Mouse (Mus musculus) cerebellum, adult 9-10 months (tissue): ENCODE results near the gene Rasgef1b.
"Not testable (repeated sequence)": the region's sequence is repeated elsewhere in the genome, so short reads cannot be mapped to it uniquely, and the experiment has no call there.

Experiments
- DNase-seq: peaks from one replicate; pipeline ENCODE4 v3.0.0; 2022

Rasgef1b gene

DNA sequence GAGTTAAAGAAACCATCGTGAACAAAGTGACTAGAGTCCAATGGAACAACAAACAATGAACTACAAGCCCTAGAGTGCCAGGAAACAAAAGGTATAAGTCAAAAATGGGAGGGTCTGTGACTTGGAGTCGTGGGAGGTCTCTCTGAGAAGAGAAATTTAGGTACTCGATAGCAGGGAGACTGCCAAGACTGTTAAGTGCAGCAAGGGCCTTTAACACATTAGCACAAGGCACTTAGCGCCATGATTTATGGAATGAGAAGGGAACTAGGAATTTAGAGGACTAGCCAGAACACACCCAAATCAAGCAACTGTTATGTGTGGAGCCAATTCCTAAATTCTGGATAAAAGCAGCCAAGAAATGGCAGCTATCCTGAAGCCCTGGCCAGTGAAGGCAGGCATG, 490.7 kb downstream of the Rasgef1b start:
- DNase-seq, result no peak

DNA sequence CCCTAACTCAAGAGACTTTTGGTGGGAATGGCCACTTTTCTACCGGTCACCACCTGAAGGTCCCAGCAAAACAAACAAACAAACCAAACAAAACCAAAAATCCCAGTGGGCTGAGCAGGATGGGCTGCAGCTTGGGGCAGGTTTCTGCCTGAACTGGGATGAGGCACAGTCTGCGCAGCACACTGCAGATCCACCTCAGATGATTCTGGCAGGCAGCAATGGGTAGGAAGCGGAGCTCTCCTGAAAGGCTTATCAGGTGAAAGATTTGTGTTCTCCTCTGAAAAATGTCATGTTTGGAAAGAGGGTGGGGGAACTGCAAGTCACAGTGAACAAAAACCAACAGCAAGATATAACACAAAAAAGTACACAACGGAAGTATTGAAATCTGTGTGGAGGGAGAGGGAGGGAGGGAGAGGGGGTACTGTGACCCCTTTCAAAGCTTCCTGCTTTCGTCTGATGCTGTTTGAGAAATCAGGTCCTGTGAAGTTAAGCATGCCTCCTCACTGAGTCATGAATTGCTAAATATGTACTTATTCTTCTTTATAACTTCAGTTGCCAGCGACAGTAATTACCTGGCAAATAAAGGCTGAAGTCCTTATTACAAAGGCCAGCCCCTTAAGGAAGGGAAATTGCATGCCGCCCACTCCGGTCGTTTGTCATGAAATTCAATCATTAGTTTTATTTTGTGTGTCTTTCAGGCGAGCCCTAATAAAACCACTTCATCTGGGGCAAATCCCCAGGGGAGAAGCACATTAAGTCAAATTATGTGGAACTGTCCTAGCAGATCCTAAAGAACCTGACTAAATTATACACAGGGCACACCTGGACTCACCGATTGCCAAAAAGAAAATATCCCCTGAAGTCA, 491.7 kb downstream of the Rasgef1b start:
- no peak for DNase-seq

DNA sequence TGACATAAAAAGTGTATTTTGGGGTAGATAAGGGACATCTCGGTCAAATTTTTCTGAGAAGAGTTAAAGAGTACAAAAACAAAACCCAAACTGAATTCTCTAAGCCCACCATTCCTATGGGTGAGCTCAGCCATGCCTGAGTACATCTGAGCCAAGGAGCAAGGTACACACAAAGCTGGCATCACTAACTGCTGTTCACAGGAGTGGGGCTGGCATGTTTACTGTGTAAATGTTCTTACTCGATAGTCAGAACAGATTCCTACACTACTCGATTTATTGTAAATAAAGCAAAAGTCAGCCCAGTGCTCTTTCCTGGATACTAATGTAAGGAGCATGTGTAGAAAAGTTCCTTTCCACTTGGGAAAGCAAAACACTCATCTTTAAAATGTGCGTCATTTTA, 492.4 kb downstream of the Rasgef1b start:
- no peak for DNase-seq

DNA sequence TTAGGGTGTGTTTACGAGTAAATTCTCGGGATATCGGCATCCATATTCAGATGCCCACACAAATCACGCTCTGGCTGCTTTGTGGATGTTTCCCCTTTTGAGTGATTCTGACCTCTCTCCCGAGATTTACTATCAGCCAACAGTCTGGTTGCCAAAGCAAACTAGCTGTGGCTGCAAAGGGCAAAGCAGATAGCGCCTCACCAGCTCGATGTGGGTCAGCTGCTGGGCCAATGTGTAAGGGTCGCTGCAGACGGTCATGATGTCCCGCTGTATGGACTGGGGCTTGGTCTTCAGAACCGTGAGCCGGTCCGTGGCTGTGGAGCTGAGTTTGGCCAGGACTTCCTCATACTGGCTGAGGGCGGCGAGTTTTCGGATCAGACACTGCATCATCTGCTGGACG, 494.6 kb downstream of the Rasgef1b start:
- DNase-seq, result no peak

DNA sequence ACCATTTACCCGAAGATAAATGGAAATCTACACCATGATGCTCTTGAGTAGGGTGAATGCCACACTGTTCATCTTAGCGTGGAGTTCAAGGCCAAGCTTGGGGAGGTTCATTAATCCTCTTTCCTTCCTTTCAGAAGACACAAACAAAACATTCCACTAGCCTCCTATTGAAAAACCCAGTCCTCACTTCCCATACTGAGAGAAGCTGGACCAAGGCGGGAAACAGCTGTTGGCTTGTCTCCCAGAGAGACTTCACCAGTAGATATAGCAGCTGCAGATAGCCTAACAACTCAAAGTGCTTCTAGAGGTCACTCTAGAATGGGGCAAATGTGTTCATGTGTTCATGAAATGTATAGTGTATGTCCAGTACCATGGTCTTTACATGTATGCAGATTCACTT, 495.7 kb downstream of the Rasgef1b start:
- no peak for DNase-seq

DNA sequence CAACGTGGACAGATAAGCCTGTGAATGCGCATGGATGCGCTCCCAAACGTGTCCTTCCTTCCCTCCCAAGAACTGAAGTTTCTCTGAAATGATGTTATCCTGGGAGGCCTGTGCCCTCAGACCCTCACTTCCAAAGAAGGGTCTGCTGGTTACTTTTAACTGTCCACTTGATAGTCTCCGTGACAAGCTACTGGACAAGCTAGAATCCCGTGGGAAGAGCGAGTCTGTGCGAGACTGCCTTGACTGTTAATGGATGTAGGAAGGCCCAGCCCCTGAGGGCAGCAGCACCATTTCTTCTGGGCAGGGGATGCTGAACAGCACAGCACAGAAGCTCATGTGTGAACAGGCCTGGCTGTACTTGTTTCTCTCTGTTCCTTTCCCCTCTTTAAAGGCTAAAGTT, 496.5 kb downstream of the Rasgef1b start:
- no peak for DNase-seq

DNA sequence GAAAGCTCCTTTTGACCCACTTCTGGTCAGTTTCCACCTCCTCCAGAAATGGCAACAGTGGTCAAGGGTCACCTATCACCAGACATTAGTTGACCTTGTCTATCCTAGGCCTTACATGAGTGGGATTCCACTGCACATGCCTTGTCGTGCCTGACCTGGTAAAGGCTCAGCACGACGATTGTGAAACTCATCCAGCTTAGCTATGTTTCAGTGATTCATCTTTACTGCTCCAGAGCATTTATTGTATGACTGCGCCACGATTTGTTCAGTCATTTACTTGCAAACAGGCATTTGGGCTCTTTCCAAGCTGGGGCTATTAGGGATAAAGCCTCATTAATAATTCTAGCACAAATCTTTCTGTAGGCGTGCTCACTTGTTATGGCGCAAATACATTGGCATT, 498.4 kb downstream of the Rasgef1b start:
- no peak for DNase-seq

DNA sequence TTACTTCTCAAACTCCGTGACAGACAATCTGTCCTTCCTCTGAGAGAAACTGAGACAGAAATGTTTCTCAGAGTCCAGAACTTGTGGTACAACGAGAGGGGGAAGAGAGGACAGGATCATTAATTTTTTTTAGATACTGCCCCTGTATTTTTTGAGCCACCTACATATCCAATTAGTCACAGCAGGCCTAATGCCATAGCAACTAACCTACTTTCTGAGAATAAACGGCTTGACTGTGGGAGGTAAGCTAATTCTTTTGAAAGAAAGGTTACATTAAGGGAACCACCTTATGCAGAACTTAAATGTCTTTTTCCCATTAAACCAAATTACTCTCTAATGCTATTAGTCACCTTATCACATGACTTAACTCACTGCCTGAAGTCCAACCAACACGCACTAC, 501.5 kb downstream of the Rasgef1b start:
- DNase-seq, result no peak

DNA sequence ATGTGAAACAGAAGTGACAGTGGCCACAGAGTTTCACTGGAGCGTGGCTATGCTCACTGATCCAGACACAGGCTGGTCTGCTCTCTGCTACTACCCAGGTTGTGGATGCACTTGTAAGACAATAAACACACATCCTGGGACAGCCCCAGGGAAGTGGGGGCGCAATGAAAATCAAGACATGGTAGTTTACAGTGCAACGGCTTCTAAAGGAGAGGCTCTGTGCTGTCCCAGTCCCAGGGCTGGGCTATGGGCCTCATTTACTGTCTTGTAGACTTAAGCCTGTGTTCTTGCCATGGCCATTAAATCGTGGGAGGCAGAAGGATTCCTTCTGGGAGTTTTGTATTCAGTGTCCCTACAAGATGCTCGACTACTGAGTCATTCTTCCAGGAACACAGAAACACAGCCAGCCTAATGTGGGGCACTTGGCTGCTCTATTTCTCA, 504.3 kb downstream of the Rasgef1b start:
- no peak for DNase-seq

DNA sequence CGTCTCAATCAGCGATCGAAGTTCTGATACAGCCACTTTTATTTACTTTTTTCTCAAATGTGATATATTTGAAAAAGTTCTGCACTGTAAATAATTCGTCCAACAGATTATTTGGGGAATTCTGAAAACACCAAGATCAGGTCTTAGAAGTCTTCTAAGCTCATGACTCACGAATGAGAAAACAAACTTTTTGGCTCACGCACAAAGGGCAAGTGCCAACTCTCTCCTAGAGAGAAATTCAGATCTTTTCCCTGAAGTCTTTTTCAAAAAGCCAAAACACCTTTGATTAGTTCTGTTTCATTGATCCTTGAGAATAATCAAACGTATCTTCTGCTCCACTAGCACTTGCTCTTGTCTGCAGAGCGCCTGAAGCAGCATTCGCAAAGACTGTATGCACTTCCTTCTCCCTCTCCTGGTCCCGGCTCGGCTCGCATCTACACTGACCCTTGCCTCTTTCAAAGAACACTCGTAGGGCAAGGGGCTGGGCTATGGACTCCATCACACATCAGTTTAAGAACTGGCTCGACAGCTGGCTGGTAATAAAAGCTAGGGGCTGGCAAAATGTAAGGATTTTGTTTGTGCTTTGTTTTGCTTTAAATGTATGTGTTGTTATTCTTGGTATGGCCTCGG, 504.9 kb downstream of the Rasgef1b start:
- no peak for DNase-seq

DNA sequence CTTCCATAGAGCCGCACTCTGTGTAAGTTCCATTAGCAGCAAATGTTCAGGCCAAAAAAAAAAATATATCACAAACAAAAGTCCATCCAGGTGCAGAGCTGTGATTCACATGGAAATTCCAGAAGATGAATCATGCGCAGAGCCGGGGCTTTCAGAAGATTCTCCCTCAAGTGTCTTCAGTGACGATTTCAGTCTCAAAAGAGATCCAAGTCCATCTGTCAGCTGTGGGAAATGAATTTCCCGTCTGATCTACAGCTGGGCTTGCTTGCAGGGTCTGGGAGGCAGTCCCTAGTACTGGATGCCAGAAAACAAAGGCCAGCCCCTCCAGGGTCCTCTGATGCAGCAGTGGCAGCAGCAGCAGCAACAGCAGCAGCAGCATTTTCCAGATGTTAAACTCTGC, 510.5 kb downstream of the Rasgef1b start:
- no peak for DNase-seq

DNA sequence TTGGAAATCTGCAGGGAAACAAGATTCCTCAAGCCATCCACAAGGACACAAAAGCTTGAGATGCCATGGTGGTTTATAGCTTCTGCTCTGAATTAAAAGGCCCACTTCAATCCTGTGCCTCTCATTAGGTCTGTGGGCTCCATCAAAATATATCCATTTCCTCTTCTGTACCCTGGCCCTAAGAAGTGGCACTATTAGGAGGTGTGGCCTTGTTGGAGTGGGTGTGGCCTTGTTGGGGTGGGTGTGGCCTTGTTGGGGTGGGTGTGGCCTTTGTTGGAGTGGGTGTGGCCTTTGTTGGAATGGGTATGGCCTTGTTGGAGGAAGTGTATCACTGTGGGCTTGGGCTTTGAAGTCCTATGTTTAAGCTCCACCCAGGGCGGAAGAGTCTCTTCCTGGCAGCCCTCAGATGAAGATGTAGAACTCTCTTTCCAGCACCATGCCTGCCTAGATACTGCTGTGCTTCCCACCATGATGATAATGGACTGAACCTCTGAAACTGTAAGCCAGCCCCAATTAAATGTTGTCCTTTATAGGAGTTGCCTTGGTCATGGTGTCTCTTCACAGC, 512.2 kb downstream of the Rasgef1b start:
- not testable (repeated sequence) for DNase-seq

DNA sequence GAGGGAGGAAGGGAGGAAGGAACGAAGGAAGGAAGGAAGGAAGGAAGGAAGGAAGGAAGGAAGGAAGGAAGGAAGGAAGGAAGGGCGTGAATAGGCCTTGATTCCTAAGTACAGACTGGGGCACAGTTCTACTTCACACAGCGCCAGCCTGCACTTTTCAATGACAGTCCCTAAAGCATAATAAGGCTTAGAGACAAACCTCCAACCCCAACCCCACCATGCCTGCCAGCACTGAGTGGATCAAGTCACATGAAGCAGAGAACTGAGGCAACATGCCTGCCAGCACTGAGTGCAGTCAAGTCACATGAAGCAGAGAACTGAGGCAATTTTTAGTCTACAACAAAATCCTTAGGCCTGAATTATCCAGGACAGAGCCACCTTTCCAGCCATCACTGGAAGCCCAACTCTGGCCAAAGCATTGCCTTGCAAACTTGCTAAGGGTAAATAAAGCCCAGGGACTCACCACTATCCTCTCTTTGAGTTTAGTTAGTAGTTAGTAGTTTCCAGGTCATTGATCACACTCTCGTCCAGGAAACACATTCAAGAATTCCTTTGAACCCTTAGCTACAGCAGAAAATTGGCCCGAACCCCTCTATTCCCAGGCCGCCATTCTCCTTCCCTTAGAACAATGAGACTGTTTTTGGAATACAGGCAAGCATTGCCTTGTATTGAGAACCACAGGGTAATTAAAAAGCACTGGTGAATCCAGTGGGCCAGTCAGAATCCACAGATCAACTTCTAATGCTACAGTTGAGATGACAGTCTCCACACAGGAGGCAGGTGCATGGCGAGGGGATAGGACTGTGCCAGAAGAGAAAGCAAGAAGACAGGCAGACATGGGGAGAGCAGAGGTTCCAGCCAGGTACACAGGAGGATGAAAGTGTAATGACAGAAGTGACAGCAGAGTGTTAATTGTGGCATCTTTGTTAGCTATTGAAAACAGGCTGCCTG, 513.4 kb downstream of the Rasgef1b start:
- no peak for DNase-seq

DNA sequence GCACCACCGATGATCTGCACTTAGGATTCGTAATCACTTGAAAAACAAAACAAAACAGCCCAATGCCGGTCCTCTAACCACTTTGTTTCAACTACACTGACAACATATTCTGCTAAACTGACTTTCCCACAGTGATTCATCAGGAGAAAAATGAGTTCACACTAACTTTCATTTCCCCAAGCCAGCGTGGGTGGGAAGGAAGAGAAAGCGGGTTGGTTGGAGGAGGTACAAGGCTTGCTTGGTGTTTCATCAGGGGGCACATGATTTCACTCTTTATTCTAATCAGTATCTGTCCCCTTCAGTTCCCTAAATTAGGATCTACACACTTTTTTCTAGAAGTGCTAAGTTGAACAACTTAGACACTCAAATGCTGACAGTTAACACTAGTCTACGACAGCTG, 514.5 kb downstream of the Rasgef1b start:
- no peak for DNase-seq

DNA sequence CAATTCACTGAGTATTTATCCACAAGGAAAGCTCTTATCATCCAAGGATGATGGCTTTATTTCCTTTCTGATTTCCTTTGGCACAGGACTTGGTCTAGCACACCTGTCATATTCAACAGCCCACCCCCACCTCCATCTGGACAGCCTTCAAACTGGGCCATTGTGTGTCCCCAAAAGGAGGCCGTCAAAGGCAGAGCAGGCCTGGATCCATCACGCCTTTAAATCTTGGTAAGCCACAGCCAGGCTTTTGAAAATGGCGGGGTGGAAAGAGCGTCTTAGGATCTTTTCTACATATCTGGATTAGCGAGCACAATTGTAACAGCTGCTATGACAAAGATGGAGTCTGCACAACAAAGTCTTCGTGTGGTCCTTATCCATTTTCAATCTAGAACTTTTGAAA, 515.7 kb downstream of the Rasgef1b start:
- DNase-seq, result no peak

DNA sequence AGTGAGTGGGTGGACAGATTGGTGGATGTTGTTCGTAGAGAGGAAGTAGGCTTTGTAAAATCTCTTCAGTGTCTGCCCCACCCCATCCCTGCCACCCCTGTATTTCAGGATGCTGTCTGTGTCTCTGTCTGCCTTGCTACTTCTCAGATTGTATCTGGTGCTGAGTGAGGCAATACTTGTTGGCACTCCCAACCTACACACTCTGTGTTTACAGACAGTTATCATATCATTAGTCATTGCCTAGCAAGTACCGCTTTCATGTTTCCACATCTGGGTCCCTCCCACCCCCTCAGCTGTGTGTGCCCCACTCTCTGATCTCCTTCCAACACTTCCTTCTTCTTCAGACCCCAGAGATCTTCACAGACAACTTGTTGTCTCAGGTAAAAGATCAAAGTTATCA, 525.4 kb downstream of the Rasgef1b start:
- DNase-seq, result no peak

DNA sequence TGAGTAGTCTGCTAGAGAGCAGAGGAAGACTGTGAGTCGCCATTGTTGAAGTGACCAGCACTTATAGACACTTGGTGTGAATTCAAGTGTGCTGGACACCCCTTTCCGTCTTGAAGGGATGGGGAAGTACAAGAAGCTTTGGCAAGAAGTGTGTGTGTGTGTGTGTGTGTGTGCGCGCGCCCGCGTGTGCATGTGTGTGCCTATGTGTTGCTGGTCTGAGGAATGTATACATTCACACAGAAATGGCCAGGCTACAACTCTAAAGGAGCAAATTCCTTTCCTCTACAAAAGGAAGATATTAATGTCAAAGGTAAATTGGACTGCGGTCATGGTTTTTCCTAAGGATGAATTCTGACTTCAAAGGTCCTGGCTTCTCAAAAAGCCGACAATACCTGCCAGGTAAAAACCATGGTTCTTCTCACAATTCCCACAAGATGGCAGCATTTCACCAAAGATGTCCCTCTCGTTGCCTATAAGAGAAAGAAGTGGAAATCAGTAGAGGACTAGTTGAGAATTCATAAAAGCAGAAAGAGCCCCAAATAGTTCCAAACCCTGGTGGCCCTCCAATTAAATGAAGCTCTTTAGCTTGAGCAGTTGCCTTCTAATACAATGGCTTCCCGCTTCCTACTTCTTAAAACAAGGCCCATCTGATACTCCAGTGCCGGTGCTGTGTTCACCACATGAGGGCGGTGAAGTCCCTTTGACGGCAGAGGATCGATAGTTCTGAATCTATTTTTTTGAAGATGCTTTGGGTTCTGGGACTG, 526.6 kb downstream of the Rasgef1b start:
- peak; percentile 73 for DNase-seq

DNA sequence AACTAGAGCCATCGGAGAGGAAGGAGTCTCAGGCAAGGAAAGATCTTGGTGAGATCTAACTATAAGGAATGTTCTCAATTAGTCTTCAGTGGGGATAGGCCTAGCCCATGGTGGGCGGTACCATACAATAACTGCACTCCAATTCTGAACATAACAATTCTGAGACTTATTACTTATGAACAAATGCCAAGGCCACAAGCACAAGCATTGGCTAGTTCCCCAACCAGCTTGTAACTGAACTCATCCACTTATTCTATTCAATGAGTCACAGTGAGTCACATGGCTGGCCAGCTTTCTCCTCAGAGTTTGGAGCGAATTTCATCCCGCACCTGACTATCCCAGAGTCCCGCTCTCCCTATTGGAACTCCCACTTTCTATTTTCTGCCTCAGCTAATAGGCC, 533.4 kb downstream of the Rasgef1b start:
- no peak for DNase-seq

DNA sequence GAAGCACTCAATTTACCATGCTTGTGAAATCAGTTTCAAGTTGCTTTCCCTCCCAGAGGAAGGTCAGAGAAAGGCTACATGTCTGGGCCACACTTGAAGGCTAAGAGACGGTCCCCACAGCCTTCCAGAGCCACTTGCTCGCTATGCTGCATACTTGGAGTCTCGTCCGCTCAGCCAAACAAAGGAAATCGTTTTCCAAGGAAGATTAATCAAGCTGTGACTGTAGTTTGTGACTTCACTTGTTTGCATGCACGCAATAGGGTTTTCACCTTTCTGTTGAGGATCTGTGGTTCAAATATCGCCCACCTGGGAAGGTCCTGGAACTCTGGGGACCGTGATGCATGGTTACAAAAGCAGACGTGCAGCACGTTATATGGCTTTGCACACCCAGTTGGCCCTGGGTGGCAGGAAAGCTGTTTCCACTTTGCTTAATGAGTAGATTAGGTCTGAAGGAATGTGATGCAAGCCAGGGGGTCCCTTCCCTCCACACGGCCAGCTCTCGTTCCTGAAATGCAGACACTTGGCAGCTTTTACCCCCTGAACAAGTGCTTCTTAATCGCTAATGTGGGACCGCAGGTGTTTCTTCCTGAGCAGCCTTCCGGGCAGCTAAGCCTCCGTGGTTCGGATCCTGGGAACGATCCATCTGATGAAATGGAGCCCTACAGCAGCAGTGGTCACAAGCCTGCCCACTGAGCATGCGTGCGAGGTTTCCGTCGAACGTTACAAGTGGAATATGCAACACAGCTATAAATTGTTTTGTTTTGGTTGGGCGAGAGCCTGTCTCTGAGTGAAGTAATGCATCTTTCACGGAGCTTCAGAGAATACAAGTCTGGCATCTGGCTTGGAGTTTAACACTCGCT, 537.7 kb downstream of the Rasgef1b start:
- no peak for DNase-seq

DNA sequence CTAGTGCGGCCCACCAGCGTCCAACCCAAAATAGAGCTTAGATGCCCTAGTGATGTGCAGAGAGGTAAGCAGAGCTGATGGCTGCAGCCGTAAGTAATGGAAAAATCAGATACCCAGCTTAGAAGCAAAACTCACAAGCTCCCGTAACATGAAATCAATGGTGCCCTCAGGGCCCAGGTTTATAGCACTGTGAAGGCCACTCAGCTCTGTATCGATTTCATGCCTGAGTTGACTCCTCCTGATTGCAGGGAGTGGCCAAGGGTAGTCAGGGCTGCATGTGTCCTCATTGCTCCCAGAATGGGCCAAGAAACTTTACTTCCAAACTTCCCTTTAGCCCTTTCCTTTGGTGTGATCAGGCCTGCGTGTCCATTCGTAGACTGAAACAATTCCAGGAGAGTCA, 545.2 kb downstream of the Rasgef1b start:
- DNase-seq, result no peak
